Mouse (Mus musculus) small intestine, adult 2 months (tissue): Measurements from ENCODE around the gene Spon2. TPM values are rescaled to one million over a fixed set of nuclear protein-coding genes. Genes with fewer than 3 reads are reported as not detected.

Experiments used
- H3K27ac ChIP-seq: fragments of 200-500 bp; 2 replicates; pipeline ENCODE4 v1.5.1; 2012; ENCODE audit warnings: low read depth, low read length, control low read depth, inconsistent platforms; ENCODE audit not compliant: insufficient read depth
- H3K27me3 ChIP-seq: fragments of 200-500 bp; 2 replicates; pipeline ENCODE4 v1.6.1; 2012; ENCODE audit warnings: mild to moderate bottlenecking, moderate library complexity, low read length, inconsistent platforms; ENCODE audit not compliant: control insufficient read depth, insufficient read depth
- H3K36me3 ChIP-seq: fragments of 200-500 bp; 2 replicates; pipeline ENCODE4 v1.6.1; 2012; ENCODE audit warnings: mild to moderate bottlenecking, low read length, control low read depth, inconsistent platforms; ENCODE audit not compliant: control insufficient read depth, insufficient read depth
- H3K4me1 ChIP-seq: fragments of 200-500 bp; 2 replicates; pipeline ENCODE4 v1.6.1; 2012; ENCODE audit warnings: low read length, inconsistent platforms, mixed read lengths; ENCODE audit not compliant: control insufficient read depth, insufficient read depth, insufficient read length
- H3K4me3 ChIP-seq: fragments of 200-500 bp; 2 replicates; pipeline ENCODE4 v1.5.1; 2012; ENCODE audit warnings: low read depth, mild to moderate bottlenecking, control low read depth, inconsistent platforms, low read length, moderate library complexity
- CTCF ChIP-seq: fragments of 200-500 bp; IDR thresholded peaks from 2 replicates; pipeline ENCODE4 v1.5.1; 2012; ENCODE audit warnings: low read depth, mild to moderate bottlenecking, control low read depth, inconsistent platforms, low read length, moderate library complexity, mixed read lengths; ENCODE audit not compliant: insufficient replicate concordance, insufficient read length; ENCODE audit errors: extremely low read depth
- POLR2A ChIP-seq: fragments of 200-500 bp; IDR thresholded peaks from 2 replicates; pipeline ENCODE4 v1.6.1; 2012; ENCODE audit warnings: low read depth, mild to moderate bottlenecking, control low read depth, inconsistent platforms, low read length, moderate library complexity
- WGBS: fragments of 180-500 bp; shearing (Covaris S2); methylation state at CpG from one replicate; pipeline ENCODE4 v1.1.7; 2018; 5-methylcytosine and 5-hydroxymethylcytosine counted together
- polyA plus RNA-seq: library from polyadenylated mRNA; depleted of rRNA; stranded (reverse); fragments of >200 nt; gene quantifications from 2 replicates; pipeline ENCODE4 v1.2.3, GENCODE M21; 2012; rRNA removed

Gene Spon2
- polyA plus RNA-seq: 26.6 and 36.3 TPM in 2 replicates

GRCm38 (mm10) chr5:33218081-33218480 lies at the start of gene Spon2:
TSS of gene Spon2 (minus strand) at chr5:33218455.
- H3K4me3 ChIP-seq: peak within 1 kb of the TSS; percentile 42
- H3K4me1 ChIP-seq: no peaks in the 10 kb centered on the region; the same call in 1 of the 2 replicates
- 8% methylated on average over 5 of the region's 5 CpGs for WGBS
- H3K27me3 ChIP-seq: no peaks in the 10 kb centered on the region
- no peaks in the 10 kb centered on the region for H3K36me3 ChIP-seq
- TF ChIP-seq CTCF: no peak
- no peak for TF ChIP-seq POLR2A
- peak within 1 kb of the TSS; percentile 51 for H3K27ac ChIP-seq

GRCm38 (mm10) chr5:33254416-33254815 lies 36.2 kb upstream of the Spon2 start:
- H3K36me3 ChIP-seq: peaks cover 89% of the 10 kb centered on the region
- no peaks in the 10 kb centered on the region for H3K4me1 ChIP-seq
- TF ChIP-seq POLR2A: no peak
- no peak for TF ChIP-seq CTCF
- no peak overlapping the region for H3K4me3 ChIP-seq
- WGBS: 81% methylated on average over 5 of the region's 5 CpGs
- no peaks in the 10 kb centered on the region for H3K27me3 ChIP-seq
- no peak overlapping the region for H3K27ac ChIP-seq

GRCm38 (mm10) chr5:33248186-33248585 lies 29.9 kb upstream of the Spon2 start:
- no peak for TF ChIP-seq POLR2A
- H3K27ac ChIP-seq: no peak overlapping the region
- no peaks in the 10 kb centered on the region for H3K27me3 ChIP-seq
- no peak overlapping the region for H3K4me3 ChIP-seq
- peaks cover 66% of the 10 kb centered on the region for H3K36me3 ChIP-seq
- 60% methylated on average over 12 of the region's 12 CpGs for WGBS
- 0 out of 2 replicates have a peak, but pooled peaks cover 2% of the 10 kb centered on the region for H3K4me1 ChIP-seq

GRCm38 (mm10) chr5:33247387-33247786 lies 29.1 kb upstream of the Spon2 start:
- H3K27me3 ChIP-seq: no peaks in the 10 kb centered on the region
- TF ChIP-seq CTCF: peak; percentile 37; the same call in 1 of the 2 replicates
- no peak for TF ChIP-seq POLR2A
- peaks cover 60% of the 10 kb centered on the region for H3K36me3 ChIP-seq
- 93% methylated on average over 2 of the region's 2 CpGs for WGBS
- H3K4me3 ChIP-seq: no peak overlapping the region
- H3K4me1 ChIP-seq: 0 out of 2 replicates have a peak, but pooled peaks cover 2% of the 10 kb centered on the region
- no peak overlapping the region for H3K27ac ChIP-seq

- Histone ChIP-seq H3K27ac (peak overlapping the region; percentile 51), H3K4me1 (0 out of 2 replicates have a peak, but pooled peaks cover 2% of the 10 kb centered on the region), H3K27me3 (no peaks in the 10 kb centered on the region), H3K4me3 (no peak overlapping the region), H3K36me3 (peaks cover 44% of the 10 kb centered on the region)
- WGBS: 74% methylated on average over 3 of the region's 3 CpGs
- TF ChIP-seq CTCF (no peak), POLR2A (no peak)
Measured at GRCm38 (mm10) chr5:33245701-33246100, 27.4 kb upstream of the Spon2 start.

GRCm38 (mm10) chr5:33244377-33244920 lies 26.2 kb upstream of the Spon2 start:
- Histone ChIP-seq H3K36me3 (peaks cover 31% of the 10 kb centered on the region), H3K4me3 (no peak overlapping the region), H3K27me3 (no peaks in the 10 kb centered on the region), H3K27ac (no peak overlapping the region), H3K4me1 (0 out of 2 replicates have a peak, but pooled peaks cover 2% of the 10 kb centered on the region)
- 72% methylated on average over 5 of the region's 5 CpGs for WGBS
- no peak for TF ChIP-seq CTCF
- no peak for TF ChIP-seq POLR2A

- no peak overlapping the region for H3K4me3 ChIP-seq
- H3K27ac ChIP-seq: no peak overlapping the region
- TF ChIP-seq POLR2A (no peak), CTCF (no peak)
- no peaks in the 10 kb centered on the region for H3K4me1 ChIP-seq
- no peaks in the 10 kb centered on the region for H3K36me3 ChIP-seq
- WGBS: 68% methylated on average over 3 of the region's 3 CpGs
- H3K27me3 ChIP-seq: no peaks in the 10 kb centered on the region
Measured at GRCm38 (mm10) chr5:33239934-33240333, 21.7 kb upstream of the Spon2 start.
